Mouse (Mus musculus) gastrocnemius, postnatal 4 days (tissue): ENCODE data around the gene Olfr519. TPM values are rescaled to one million over a fixed set of nuclear protein-coding genes. Genes with fewer than 3 reads are reported as not detected.

Experiments used
- DNase-seq, 2 experiments: peaks; one replicate each; pipeline ENCODE4 v3.0.0; 2021 to 2022; ENCODE audit warnings: low spot score in 2 of 2, mixed read lengths in 2 of 2
- long read RNA-seq, 2 experiments: library from polyadenylated mRNA; stranded (forward); transcript quantifications; one replicate each; pipeline ENCODE4 v2.0.0; 2021
- total RNA-seq, 2 experiments: library from RNA; stranded (reverse); gene quantifications; 2 replicates each; pipeline ENCODE4 v1.2.3; 2021

Olfr519 gene
- not detected for total RNA-seq
- long read RNA-seq, experiment 1: 0 reads
- long read RNA-seq, experiment 2: 0 reads

- no peak for DNase-seq
These were observed at the start of gene Olfr519 for GRCm38 (mm10) chr7:108894320-108894719. Olfr519 (minus strand) TSS chr7:108894420.

GRCm38 (mm10) chr7:108944002-108944401 lies 49.8 kb upstream of the Olfr519 start:
- peak in 1 of 2 experiments; percentile 13 for DNase-seq

- DNase-seq: no peak
These were observed 47.2 kb upstream of the Olfr519 start for GRCm38 (mm10) chr7:108941466-108941865.

GRCm38 (mm10) chr7:108936591-108936990 lies 42.4 kb upstream of the Olfr519 start:
- no peak for DNase-seq

- no peak for DNase-seq
These were observed 41.2 kb upstream of the Olfr519 start for GRCm38 (mm10) chr7:108935411-108935810.

- DNase-seq: no peak
These were observed 40.6 kb upstream of the Olfr519 start for GRCm38 (mm10) chr7:108934836-108935235.

GRCm38 (mm10) chr7:108933794-108934731 lies 39.8 kb upstream of the Olfr519 start, which contains the start of gene Eif3f:
Eif3f (plus strand) TSS chr7:108934417.
- peak; percentile 72 to 88 for DNase-seq

GRCm38 (mm10) chr7:108929726-108930393 lies 35.6 kb upstream of the Olfr519 start, which contains the start of gene Nlrp10:
Nlrp10 (minus strand) TSS chr7:108930178.
- no peak for DNase-seq

GRCm38 (mm10) chr7:108928280-108929188 lies 34.3 kb upstream of the Olfr519 start:
- DNase-seq: no peak

GRCm38 (mm10) chr7:108927043-108927442 lies 32.8 kb upstream of the Olfr519 start:
- no peak for DNase-seq

- no peak for DNase-seq
These were observed 9.7 kb upstream of the Olfr519 start for GRCm38 (mm10) chr7:108903969-108904368.

- DNase-seq: no peak
These were observed 9.3 kb downstream of the Olfr519 start, which contains the start of gene Olfr518 for GRCm38 (mm10) chr7:108884906-108885305. Olfr518 (minus strand) TSS chr7:108885006.

GRCm38 (mm10) chr7:108872279-108872678 lies 21.9 kb downstream of the Olfr519 start, which contains the start of gene Olfr517:
Olfr517 (minus strand) TSS chr7:108872379.
- DNase-seq: no peak

GRCm38 (mm10) chr7:108850429-108850828 lies 43.8 kb downstream of the Olfr519 start, which contains the start of gene Olfr516:
Olfr516 (minus strand) TSS chr7:108850529.
- DNase-seq: no peak

Other genes with a start within 250 kb of the Olfr519 start
- not detected for gene Olfr509, start 242.5 kb downstream of the Olfr519 start, total RNA-seq
- not detected for gene Olfr510, start 228.0 kb downstream of the Olfr519 start, total RNA-seq
- gene Olfr512, start 181.1 kb downstream of the Olfr519 start, total RNA-seq: not detected
- not detected for gene Olfr513, start 143.4 kb downstream of the Olfr519 start, total RNA-seq
- gene Olfr514, start 68.4 kb downstream of the Olfr519 start, total RNA-seq: not detected
- gene Olfr516, start 43.9 kb downstream of the Olfr519 start, total RNA-seq: not detected
- gene Olfr517, start 22.0 kb downstream of the Olfr519 start, total RNA-seq: not detected
- not detected for gene Olfr518, start 9.4 kb downstream of the Olfr519 start, total RNA-seq
- gene Nlrp10, start 35.8 kb upstream of the Olfr519 start, total RNA-seq: under 1 TPM; 0.44 to 0.47 TPM
- gene Eif3f, start 40.0 kb upstream of the Olfr519 start, total RNA-seq: 100 to 1,000 TPM; 163 to 167 TPM
- 1 to 10 TPM; 5.7 to 8.3 TPM for gene Tub, start 55.9 kb upstream of the Olfr519 start, total RNA-seq
- 1 to 10 TPM; 1.4 to 1.7 TPM for gene Ric3, start 188.9 kb upstream of the Olfr519 start, total RNA-seq